Comparison of ENCODE assay signal across 16 mouse cellular contexts in the genomic region with DNA sequence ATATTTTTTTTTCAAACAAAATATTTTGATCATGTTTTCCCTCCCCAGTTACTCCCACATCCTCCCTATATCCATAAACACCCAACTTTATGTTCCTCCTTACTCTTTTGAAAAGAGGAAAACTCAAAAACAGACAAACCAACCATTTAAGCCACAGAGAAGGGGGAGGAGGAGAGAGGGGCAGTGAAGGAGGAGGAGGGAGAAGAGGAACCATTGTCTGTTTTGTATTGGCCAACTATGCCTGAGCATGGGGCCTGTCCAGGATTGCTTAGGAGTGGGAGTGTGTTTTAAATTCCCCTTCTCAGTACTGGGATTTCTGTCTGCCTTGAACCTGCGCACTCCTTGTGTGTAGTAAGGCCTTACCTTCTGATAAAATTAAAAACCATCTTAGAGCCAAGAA.
"Had no signal": no experiment of that assay in that cellular context is flagged by ENCODE, and none has a peak within 500 bp of the region (broad histone marks: within the 10 kb centered on the region; RNA-seq: fewer than 3 reads in every experiment).

No protein-coding gene starts in this region.

- H3K9me3 ChIP-seq: neural tube, embryonic 15.5 days; stomach, embryonic 15.5 days had no signal

- H3K27ac ChIP-seq: neural tube, embryonic 13.5 days; neural tube, embryonic 15.5 days; stomach, embryonic 15.5 days; stomach, postnatal 0 days had no signal

- H3K36me3 ChIP-seq: neural tube, embryonic 13.5 days; neural tube, embryonic 15.5 days; stomach, embryonic 15.5 days had no signal

- H3K4me1 ChIP-seq: neural tube, embryonic 13.5 days; neural tube, embryonic 15.5 days; stomach, embryonic 15.5 days had no signal

- H3K9ac ChIP-seq: neural tube, embryonic 13.5 days; neural tube, embryonic 15.5 days; stomach, embryonic 15.5 days had no signal

- H3K27me3 ChIP-seq: neural tube, embryonic 13.5 days; neural tube, embryonic 15.5 days; stomach, embryonic 15.5 days had no signal

- H3K4me3 ChIP-seq: neural tube, embryonic 13.5 days; neural tube, embryonic 15.5 days; stomach, embryonic 15.5 days had no signal

- H3K4me2 ChIP-seq: neural tube, embryonic 13.5 days; neural tube, embryonic 15.5 days; stomach, embryonic 15.5 days had no signal

- DNase-seq: retina, postnatal 1 day; right cerebral cortex, adult 18-20 months; right cerebral cortex, postnatal 14 days; right cerebral cortex, postnatal 25 days; right cerebral cortex, postnatal 4 days; spleen, adult 18-20 months; thymus, adult 18-20 months; thymus, adult 2 months; thymus, postnatal 14 days; thymus, postnatal 25 days; thymus, postnatal 36 days; thymus, postnatal 4 days had no signal
